Mouse (Mus musculus): ENCODE data around the gene Arrdc2.

Arrdc2 gene

DNA sequence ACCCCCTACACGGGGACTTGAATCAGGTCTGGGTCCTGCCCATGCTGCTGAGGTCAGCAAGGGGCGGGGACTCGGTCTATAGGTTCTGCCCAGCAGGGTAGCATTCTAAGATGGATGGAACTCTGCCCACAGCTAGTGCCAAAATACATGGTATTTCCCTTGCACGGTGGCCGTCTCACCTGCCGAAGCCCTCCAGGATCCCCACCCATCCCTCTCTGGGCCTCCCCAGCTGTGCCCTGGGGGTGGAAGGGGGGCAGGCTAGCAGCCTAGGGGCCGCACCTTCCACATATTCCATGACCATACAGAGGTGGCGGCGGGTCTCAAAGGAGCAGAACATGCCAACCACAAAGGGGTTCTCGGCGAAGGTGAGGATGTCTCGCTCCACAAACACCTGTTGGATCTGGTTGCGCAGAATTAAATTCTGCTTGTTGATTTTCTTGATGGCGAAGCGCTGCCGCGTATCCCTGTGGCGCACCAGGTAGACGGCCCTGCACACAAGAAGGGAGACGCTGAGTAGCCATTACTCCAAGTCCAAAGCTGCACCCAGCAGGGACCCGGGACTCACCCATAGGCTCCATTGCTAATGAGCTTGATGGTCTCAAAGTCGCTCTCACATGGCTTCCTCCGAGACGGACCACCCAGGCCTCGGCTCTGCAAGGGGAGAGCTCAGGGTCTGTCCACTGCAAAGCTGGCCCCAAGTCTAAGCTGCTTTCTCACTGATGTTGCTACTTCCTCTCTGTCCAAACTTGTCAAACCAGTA is 53.0 kb downstream of the Arrdc2 start:
- DNase-seq (ENCODE audit: low spot score), result no peak
